Mouse (Mus musculus) forebrain, embryonic 10.5 days (tissue): Measurements from ENCODE around the gene Mphosph6. TPM values are rescaled to one million over a fixed set of nuclear protein-coding genes. Genes with fewer than 3 reads are reported as not detected.

Experiments used
- DNase-seq: peaks from one replicate; pipeline ENCODE4 v3.0.0-alpha.2; 2017; ENCODE audit warnings: low spot score; ENCODE audit errors: extremely low spot score
- H3K27ac ChIP-seq: fragments of 300-500 bp; sonication (generic); 2 replicates; pipeline ENCODE4 v1.5.1; 2016; ENCODE audit warnings: mild to moderate bottlenecking
- H3K27me3 ChIP-seq: fragments of 300-500 bp; sonication (generic); 2 replicates; pipeline ENCODE4 v1.6.1; 2016; ENCODE audit warnings: mild to moderate bottlenecking; ENCODE audit not compliant: poor library complexity, severe bottlenecking
- H3K36me3 ChIP-seq: fragments of 300-500 bp; sonication (generic); replicated peaks from 2 replicates; pipeline ENCODE4 v1.6.1; 2016; ENCODE audit warnings: mild to moderate bottlenecking, moderate library complexity
- H3K4me1 ChIP-seq: fragments of 300-500 bp; sonication (generic); 2 replicates; pipeline ENCODE4 v1.6.1; 2016
- H3K4me3 ChIP-seq: fragments of 300-500 bp; sonication (generic); 2 replicates; pipeline ENCODE4 v1.5.1; 2016; ENCODE audit warnings: mild to moderate bottlenecking, moderate library complexity
- H3K9me3 ChIP-seq: fragments of 300-500 bp; sonication (generic); 2 replicates; pipeline ENCODE4 v1.6.1; 2016; ENCODE audit warnings: mild to moderate bottlenecking, moderate library complexity
- WGBS: fragments of 180-500 bp; shearing (Covaris S2); methylation state at CpG from one replicate; pipeline ENCODE4 v1.1.7; 2016; 5-methylcytosine and 5-hydroxymethylcytosine counted together
- polyA plus RNA-seq: library from polyadenylated mRNA; unstranded; fragments of >200 nt; fragmentation: Nextera tagmentation; extraction: Ambion mirVana; gene quantifications from 2 replicates; pipeline ENCODE4 v1.2.1, GENCODE M21; 2016

Mphosph6 gene
- polyA plus RNA-seq, 1 experiment from 2014 or later: 66.7 TPM

DNA sequence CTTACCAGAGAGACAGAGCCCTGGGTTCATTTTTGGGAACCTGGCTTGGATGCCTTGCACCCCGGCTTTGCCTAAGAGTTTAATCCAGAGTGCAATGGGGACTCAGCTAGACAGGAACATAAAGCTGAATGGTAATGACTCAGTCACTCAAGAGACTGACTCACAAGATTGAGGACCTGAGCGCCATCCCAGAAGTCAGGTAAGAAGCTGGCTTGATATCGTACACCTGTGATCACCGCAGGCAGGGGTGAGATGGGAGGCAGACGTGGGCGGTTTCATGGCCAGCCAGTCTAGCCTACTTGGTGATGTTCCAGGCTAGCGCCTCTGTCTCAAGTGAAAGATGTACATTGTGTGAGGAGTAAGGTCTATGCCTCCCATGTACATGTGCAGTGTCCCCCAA, 18.7 kb downstream of the Mphosph6 start:
- no peak overlapping the region for H3K27ac ChIP-seq
- DNase-seq: no peak

DNA sequence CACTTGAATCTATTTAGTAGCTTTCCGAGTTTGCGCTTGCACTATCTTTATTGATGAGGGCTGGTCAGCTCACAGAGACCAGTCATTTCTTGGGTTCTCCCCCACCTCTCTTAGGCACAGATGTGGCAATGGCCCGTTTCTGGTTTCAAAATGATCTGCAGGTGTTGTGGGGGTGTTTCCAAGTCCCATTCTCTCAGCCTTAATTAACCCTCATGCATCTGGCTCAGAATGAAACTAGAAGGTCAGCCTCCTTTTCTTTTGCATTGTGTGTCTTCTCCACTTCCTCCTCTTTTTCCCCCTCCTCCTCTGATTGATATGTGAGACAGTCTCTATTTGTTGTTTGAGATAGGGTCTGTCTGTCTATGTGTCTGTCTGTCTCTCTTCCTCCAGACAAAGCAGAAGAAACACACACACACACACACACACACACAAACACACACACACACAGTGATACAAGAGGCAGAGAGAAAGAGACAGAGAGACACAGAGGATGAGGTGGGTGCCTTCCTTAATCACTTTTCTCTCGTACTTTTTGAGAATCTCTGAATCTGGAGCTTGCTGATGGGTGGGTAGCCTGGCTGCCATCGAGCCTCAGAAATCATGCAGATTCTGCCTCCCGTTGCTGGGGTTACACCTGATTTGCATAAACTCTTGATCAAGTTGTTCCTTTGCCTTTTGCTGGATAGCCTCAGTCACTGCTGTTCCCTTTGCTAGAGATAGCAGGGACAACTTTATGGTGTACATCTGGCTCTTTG, 20.2 kb downstream of the Mphosph6 start:
- Histone ChIP-seq H3K27ac (no peak overlapping the region), H3K4me3 (no peak overlapping the region), H3K27me3 (no peaks in the 10 kb centered on the region), H3K4me1 (0 out of 2 replicates have a peak, but pooled peaks cover 2% of the 10 kb centered on the region), H3K36me3 (peaks cover under 1% of the 10 kb centered on the region; the same call in 1 of the 2 replicates), H3K9me3 (0 out of 2 replicates have a peak, but pooled peaks cover 3% of the 10 kb centered on the region)
- 75% methylated on average over 6 of the region's 6 CpGs for WGBS
- DNase-seq: no peak

More for the DNA sequence above, 18.7 kb downstream of the Mphosph6 start:
- no peaks in the 10 kb centered on the region for H3K27me3 ChIP-seq
- WGBS: 94% methylated on average over 7 of the region's 7 CpGs
- 0 out of 2 replicates have a peak, but pooled peaks cover 2% of the 10 kb centered on the region for H3K4me1 ChIP-seq
- H3K36me3 ChIP-seq: peaks cover 15% of the 10 kb centered on the region
- H3K4me3 ChIP-seq: no peak overlapping the region
- H3K9me3 ChIP-seq: peaks cover 17% of the 10 kb centered on the region

DNA sequence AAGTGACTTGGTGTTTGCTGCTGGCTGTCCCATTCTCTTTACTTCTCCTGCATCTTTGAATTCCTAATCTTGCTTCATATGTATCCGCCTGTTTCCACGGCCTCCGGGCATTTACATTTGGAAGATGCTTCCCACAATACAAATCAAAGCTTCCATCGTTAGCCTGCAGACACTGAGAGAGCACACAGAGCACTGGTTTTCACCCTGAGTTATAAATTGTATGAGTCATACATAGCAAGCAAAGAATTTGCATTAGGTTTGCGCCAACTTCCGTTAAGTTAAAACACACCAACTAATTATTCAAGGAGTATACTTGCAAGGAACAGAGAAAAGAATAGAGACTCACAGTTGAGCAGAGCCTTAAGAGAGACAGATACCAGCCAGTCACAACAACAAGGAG, 22.4 kb downstream of the Mphosph6 start:
- 87% methylated on average over 6 of the region's 6 CpGs for WGBS
- no peaks in the 10 kb centered on the region for H3K9me3 ChIP-seq
- H3K27me3 ChIP-seq: no peaks in the 10 kb centered on the region
- H3K27ac ChIP-seq: no peak overlapping the region
- DNase-seq: no peak
- peaks cover 8% of the 10 kb centered on the region for H3K4me1 ChIP-seq
- H3K4me3 ChIP-seq: no peak overlapping the region
- no peaks in the 10 kb centered on the region for H3K36me3 ChIP-seq

DNA sequence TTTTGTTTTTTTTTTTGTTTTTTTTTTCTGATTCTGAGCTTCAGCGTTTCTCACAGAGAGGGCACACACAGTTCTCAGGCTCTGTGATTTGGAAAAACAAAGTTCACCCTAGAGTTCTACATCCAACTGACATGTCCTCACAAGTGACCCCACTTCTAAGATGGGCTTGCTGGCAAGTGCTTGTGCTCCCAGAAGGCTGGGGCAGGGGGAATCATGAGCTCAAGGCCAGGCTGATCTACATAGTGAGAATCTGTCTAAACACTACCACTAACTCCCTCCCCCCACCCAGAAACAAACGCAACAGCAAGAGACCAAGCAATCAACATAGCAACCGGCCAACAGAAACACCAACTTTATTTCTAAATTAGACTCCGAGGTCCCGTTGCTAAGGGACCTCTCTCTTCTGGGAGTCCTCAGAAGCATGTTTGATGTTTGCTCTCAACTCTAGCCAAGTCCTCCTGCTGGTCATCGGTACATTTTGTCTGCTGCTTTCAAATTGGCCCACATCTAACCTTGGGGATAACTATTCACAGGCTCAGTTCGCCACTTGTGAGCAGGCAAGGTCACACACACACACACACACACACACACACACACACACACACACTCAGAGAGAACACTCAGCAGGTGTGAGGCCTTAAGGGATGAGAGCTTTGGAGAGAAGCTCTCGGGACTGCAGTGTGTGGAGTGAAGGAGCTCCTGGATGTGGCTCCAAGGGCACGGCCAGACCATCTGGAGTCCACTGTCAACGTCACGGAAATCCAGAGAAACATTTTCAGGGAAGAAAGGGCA, 23.0 kb downstream of the Mphosph6 start:
- Histone ChIP-seq H3K4me1 (peaks cover 8% of the 10 kb centered on the region), H3K36me3 (no peaks in the 10 kb centered on the region), H3K9me3 (no peaks in the 10 kb centered on the region)

DNA sequence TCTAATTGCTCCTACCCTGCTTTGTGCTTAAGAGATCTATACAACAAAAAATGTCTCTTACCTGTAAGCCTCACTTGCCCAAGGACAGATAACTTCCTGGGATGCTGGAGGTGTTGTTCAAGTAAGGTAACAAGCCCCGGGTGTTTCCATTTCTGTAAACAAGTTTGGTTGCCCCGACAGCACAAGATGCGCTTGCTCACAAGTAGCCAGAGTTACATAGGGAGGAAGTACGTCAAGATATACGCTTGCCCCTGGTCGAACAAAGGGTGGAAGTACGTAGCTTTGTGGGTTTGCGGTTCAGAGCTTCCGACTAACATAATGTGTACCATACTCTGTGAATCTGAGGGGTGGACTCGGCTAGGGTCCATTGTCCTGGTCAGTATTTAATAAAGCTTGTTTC, 25.7 kb downstream of the Mphosph6 start:
- Histone ChIP-seq H3K36me3 (no peaks in the 10 kb centered on the region), H3K27me3 (no peaks in the 10 kb centered on the region), H3K4me1 (peaks cover 8% of the 10 kb centered on the region), H3K4me3 (no peak overlapping the region), H3K9me3 (no peaks in the 10 kb centered on the region), H3K27ac (no peak overlapping the region)
- no peak for DNase-seq
- 90% methylated on average over 10 of the region's 10 CpGs for WGBS

More for the DNA sequence above, 23.0 kb downstream of the Mphosph6 start:
- Histone ChIP-seq H3K27ac (no peak overlapping the region), H3K27me3 (no peaks in the 10 kb centered on the region), H3K4me3 (no peak overlapping the region)
- 84% methylated on average over 11 of the region's 11 CpGs for whole genome bisulfite sequencing
- no peak for DNase-seq

DNA sequence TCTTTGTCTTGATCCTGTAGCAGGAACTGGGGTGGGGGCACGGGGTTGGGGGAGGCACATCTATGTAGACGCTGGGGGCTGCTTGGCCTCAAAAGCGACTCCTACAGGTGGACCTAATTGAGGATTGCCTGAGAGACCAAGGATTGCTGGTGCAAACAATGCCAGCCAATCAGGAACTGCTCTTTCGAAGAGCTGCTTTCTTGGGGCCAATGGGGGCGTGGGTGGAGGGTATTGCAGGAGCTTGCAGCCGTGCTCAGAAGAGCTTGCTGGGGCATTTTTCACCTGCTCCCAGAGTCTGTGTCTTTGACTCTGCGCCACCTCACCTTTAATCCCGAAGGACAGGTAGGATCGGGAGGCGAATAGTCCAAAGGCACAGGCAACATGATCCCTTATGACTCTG, 26.1 kb downstream of the Mphosph6 start:
- Histone ChIP-seq H3K36me3 (no peaks in the 10 kb centered on the region), H3K27ac (no peak overlapping the region), H3K27me3 (no peaks in the 10 kb centered on the region), H3K9me3 (no peaks in the 10 kb centered on the region), H3K4me3 (no peak overlapping the region), H3K4me1 (peaks cover 8% of the 10 kb centered on the region)
- DNase-seq: no peak
- WGBS: 41% methylated on average over 10 of the region's 10 CpGs

DNA sequence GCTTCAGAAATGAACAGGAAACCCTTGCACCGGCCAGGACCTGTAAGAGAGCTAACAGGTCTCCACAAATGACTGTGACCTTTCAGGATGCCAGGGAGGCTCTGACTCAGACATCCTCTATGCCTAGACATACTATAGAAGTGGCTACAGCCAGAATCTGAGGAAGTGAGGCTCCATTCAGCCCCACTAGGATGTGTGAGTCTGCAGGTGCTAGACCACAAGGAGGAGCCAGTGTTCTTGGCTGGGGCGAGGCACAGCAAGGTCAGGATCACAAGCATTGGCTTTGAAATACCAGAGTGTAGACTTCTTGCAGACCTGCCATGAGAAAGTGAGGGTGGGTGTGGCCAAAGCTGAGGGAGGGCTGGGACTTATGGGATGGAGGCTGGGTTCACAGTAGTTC, 29.1 kb downstream of the Mphosph6 start:
- WGBS: 54% methylated on average over 2 of the region's 2 CpGs
- DNase-seq: no peak
- H3K4me3 ChIP-seq: no peak overlapping the region
- no peaks in the 10 kb centered on the region for H3K36me3 ChIP-seq
- H3K27me3 ChIP-seq: no peaks in the 10 kb centered on the region
- no peak overlapping the region for H3K27ac ChIP-seq
- H3K4me1 ChIP-seq: peaks cover 6% of the 10 kb centered on the region
- H3K9me3 ChIP-seq: no peaks in the 10 kb centered on the region

DNA sequence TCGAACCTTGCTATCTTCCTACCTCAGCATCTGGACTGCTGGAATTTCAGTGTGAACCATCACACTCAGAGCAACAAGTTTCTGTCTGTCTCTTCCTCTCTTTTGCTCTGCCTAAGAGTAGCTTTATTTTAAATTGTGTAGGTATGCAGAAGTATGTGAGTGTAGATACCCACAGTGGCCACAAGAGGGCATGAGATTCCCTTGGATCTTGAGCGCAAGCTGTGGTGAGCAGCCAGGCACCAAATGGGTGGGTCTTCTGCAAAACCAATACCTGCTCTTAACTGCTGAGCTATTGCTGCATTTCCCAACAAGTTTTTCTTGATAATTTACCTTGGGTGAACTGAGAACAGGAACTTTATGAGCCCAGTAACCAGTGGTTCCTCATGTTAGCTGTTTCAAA, 29.6 kb downstream of the Mphosph6 start:
- H3K4me1 ChIP-seq: peaks cover 6% of the 10 kb centered on the region
- H3K36me3 ChIP-seq: no peaks in the 10 kb centered on the region
- H3K27me3 ChIP-seq: no peaks in the 10 kb centered on the region
- H3K27ac ChIP-seq: no peak overlapping the region
- DNase-seq: peak; percentile 47
- 57% methylated on average over 2 of the region's 2 CpGs for WGBS
- H3K9me3 ChIP-seq: no peaks in the 10 kb centered on the region
- no peak overlapping the region for H3K4me3 ChIP-seq

DNA sequence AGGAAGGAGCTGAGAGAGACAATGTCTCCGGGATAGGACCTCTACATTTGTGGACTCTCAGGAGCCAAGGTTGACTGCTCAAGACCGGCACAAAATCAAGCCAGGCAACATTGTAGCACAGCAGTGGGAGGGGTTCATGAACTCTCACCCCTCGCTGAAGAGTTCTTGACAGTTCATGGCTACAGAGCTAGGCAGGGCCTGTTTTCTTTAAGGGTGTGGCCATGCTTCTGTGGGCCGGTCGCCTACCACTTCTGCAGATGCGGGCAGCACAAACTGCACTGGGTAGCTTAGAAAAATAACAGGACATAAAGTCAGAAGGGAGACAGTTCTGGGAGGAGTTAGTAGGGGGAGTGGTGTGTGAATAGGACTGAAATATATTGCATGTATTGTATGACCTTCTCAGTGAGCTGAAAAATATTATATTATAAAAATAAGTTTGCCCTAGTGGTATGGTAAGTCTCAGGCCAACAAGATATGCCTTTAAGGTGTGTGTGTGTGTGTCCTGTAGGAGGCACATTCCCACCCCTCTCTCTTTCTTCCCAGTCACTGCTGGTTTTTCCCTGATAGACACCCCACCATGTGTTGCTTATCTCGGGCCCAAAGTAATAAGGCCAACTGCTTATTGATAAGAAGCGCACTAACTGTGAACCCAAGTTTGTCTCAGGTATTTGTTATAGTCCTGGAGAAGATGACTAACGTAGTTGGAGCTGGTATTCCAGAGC, 30.5 kb downstream of the Mphosph6 start:
- DNase-seq: no peak
- H3K36me3 ChIP-seq: no peaks in the 10 kb centered on the region
- H3K4me1 ChIP-seq: peaks cover 6% of the 10 kb centered on the region
- WGBS: 87% methylated on average over 9 of the region's 9 CpGs
- H3K27ac ChIP-seq: no peak overlapping the region
- H3K9me3 ChIP-seq: no peaks in the 10 kb centered on the region
- no peaks in the 10 kb centered on the region for H3K27me3 ChIP-seq
- no peak overlapping the region for H3K4me3 ChIP-seq

DNA sequence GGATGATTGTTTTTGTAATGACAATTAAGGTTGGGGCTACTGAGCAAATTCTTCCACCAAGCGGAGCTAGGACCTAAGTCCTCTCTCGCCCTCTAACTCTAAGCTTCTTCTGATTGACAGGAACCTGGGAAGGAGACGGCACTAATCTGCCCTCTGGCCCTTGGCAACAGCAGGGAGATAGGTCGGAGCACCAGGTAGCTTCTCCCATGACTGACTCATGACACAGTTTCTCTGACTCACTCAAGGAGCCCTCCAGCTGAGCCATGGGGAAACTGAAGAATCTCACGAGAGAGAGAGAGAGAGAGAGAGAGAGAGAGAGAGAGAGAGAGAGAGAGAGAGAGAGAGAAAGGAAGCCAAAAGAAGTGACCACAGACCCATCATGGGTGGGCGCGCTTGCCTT, 32.8 kb downstream of the Mphosph6 start:
- Histone ChIP-seq H3K9me3 (no peaks in the 10 kb centered on the region), H3K4me3 (no peak overlapping the region), H3K4me1 (no peaks in the 10 kb centered on the region), H3K27me3 (no peaks in the 10 kb centered on the region), H3K36me3 (no peaks in the 10 kb centered on the region), H3K27ac (no peak overlapping the region)
- WGBS: 63% methylated on average over 7 of the region's 7 CpGs
- no peak for DNase-seq

DNA sequence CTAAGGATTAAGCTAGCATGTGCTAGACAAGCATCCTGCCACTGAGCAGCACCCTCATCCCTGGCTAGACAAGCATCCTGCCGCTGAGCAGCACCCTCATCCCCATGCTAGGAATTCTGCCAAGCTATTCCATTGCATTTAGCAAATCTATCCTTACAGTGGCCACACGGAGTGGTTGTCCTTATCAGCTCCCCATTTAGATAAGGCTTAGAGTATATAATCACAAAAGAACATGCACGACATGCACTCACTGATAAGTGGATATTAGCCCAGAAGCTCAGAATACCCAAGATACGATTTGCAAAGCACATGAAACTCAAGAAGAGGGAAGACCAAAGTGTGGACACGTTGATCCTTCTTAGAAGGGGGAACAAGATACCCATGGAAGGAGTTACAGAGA, 35.8 kb downstream of the Mphosph6 start:
- no peaks in the 10 kb centered on the region for H3K36me3 ChIP-seq
- DNase-seq: no peak
- H3K4me3 ChIP-seq: no peak overlapping the region
- H3K4me1 ChIP-seq: no peaks in the 10 kb centered on the region
- H3K9me3 ChIP-seq: peaks cover 5% of the 10 kb centered on the region; the same call in 1 of the 2 replicates
- H3K27ac ChIP-seq: no peak overlapping the region
- WGBS: 87% methylated on average over 5 of the region's 5 CpGs
- H3K27me3 ChIP-seq: no peaks in the 10 kb centered on the region

DNA sequence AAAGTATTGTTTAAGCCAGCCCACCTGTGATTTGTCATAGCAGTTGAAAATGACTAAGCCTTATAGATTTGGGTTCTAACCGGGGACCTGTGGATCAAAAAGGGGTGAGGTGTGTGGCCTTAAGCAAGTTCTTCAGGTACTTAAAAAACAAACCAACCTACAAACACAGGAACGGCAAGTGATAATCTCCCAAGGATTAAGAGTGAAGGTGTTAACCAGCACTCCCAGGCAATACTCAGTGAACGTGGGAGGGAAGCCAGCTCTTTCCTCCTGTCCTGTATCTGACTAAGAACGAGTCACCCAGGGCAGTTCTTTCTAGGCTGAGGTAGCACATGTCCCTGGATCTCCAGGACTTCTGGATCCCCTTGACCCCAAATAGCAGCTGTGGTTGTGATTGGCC, 37.1 kb downstream of the Mphosph6 start:
- Histone ChIP-seq H3K9me3 (peaks cover 5% of the 10 kb centered on the region; the same call in 1 of the 2 replicates), H3K27me3 (no peaks in the 10 kb centered on the region), H3K27ac (no peak overlapping the region), H3K36me3 (no peaks in the 10 kb centered on the region), H3K4me3 (no peak overlapping the region), H3K4me1 (no peaks in the 10 kb centered on the region)
- no peak for DNase-seq
- 80% methylated on average over 4 of the region's 4 CpGs for WGBS
